Mouse (Mus musculus) macrophage (primary cell): Measurements from ENCODE around the gene 6030468B19Rik. TPM values are rescaled to one million over a fixed set of nuclear protein-coding genes. Genes with fewer than 3 reads are reported as not detected.
"Not testable (repeated sequence)": the region's sequence is repeated elsewhere in the genome, so short reads cannot be mapped to it uniquely, and the experiment has no call there.

ENCODE experiments used
- H3K27ac ChIP-seq: fragments of 350-480 bp; formaldehyde crosslinking; 2 replicates; pipeline ENCODE4 v1.9.0; 2021
- H3K36me3 ChIP-seq: fragments of 350-480 bp; formaldehyde crosslinking; 2 replicates; pipeline ENCODE4 v1.9.0; 2021; ENCODE audit errors: inconsistent target
- H3K4me3 ChIP-seq: fragments of 350-480 bp; formaldehyde crosslinking; 2 replicates; pipeline ENCODE4 v1.9.0; 2021; ENCODE audit errors: inconsistent target
- H3K79me2 ChIP-seq: fragments of 350-480 bp; formaldehyde crosslinking; 2 replicates; pipeline ENCODE4 v1.9.0; 2021; ENCODE audit errors: inconsistent target
- WGBS: methylation state at CpG from one replicate; pipeline ENCODE4 v1.1.7; 2026; ENCODE audit warnings: inconsistent platforms; ENCODE audit not compliant: missing documents; 5-methylcytosine and 5-hydroxymethylcytosine counted together
- polyA plus RNA-seq: library from polyadenylated mRNA; stranded (reverse); fragments of 250-400 nt; gene quantifications from 3 replicates; pipeline ENCODE4 v1.2.4, GENCODE M21; 2018; ENCODE audit warnings: inconsistent platforms

The 6030468B19Rik gene
- polyA plus RNA-seq, 1 experiment from 2014 or later, result not detected

- 78% methylated on average over 3 of the region's 3 CpGs for WGBS
- no peaks in the 10 kb centered on the region for H3K79me2 ChIP-seq
- no peak overlapping the region for H3K4me3 ChIP-seq
- no peaks in the 10 kb centered on the region for H3K36me3 ChIP-seq
- H3K27ac ChIP-seq, result peak overlapping the region; percentile 17; the same call in 1 of the 2 replicates
Observed at GRCm38 (mm10) chr11:117803166-117803688, 5.8 kb downstream of the 6030468B19Rik start.

GRCm38 (mm10) chr11:117806781-117807180 is 9.3 kb downstream of the 6030468B19Rik start:
- Histone ChIP-seq H3K36me3 (no peaks in the 10 kb centered on the region), H3K79me2 (peaks cover 20% of the 10 kb centered on the region), H3K27ac (no peak overlapping the region), H3K4me3 (no peak overlapping the region)
- WGBS, result 97% methylated on average over 6 of the region's 6 CpGs

GRCm38 (mm10) chr11:117809407-117810311 is 12.2 kb downstream of the 6030468B19Rik start, which contains the start of the genes Gm20708 and Syngr2:
Gm20708 (plus strand) TSS chr11:117809668.
Syngr2 (plus strand) TSS chr11:117809668.
- WGBS, result 2% methylated on average over 57 of the region's 75 CpGs
- Histone ChIP-seq H3K27ac (peak within 1 kb of the TSS; percentile 75), H3K36me3 (peaks cover 21% of the 10 kb centered on the region; the same call in 1 of the 2 replicates), H3K4me3 (peak within 1 kb of the TSS; percentile 95), H3K79me2 (peaks cover 48% of the 10 kb centered on the region)

- Histone ChIP-seq H3K27ac (peak overlapping the region; percentile 75), H3K79me2 (peaks cover 57% of the 10 kb centered on the region), H3K36me3 (peaks cover 26% of the 10 kb centered on the region; the same call in 1 of the 2 replicates), H3K4me3 (peak overlapping the region; percentile 95)
- under 1% methylated on average over 21 of the region's 21 CpGs for WGBS
Observed at GRCm38 (mm10) chr11:117810401-117811046, 13.1 kb downstream of the 6030468B19Rik start.

GRCm38 (mm10) chr11:117813867-117814266 is 16.4 kb downstream of the 6030468B19Rik start:
- WGBS, result 64% methylated on average over 5 of the region's 5 CpGs
- peaks cover 49% of the 10 kb centered on the region for H3K36me3 ChIP-seq
- H3K27ac ChIP-seq, result no peak overlapping the region
- H3K79me2 ChIP-seq, result peaks cover 91% of the 10 kb centered on the region
- no peak overlapping the region for H3K4me3 ChIP-seq

GRCm38 (mm10) chr11:117814704-117815366 is 17.4 kb downstream of the 6030468B19Rik start:
- H3K36me3 ChIP-seq, result peaks cover 55% of the 10 kb centered on the region
- no peak overlapping the region for H3K4me3 ChIP-seq
- 57% methylated on average over 6 of the region's 6 CpGs for WGBS
- no peak overlapping the region for H3K27ac ChIP-seq
- peaks cover 100% of the 10 kb centered on the region for H3K79me2 ChIP-seq

- H3K27ac ChIP-seq, result not testable (repeated sequence)
- peaks cover 55% of the 10 kb centered on the region for H3K36me3 ChIP-seq
Observed at GRCm38 (mm10) chr11:117815850-117816249, 18.4 kb downstream of the 6030468B19Rik start.

GRCm38 (mm10) chr11:117816389-117816996 is 19.0 kb downstream of the 6030468B19Rik start:
- no peak overlapping the region for H3K4me3 ChIP-seq
- H3K79me2 ChIP-seq, result peaks cover 100% of the 10 kb centered on the region
- peaks cover 55% of the 10 kb centered on the region for H3K36me3 ChIP-seq
- WGBS, result 92% methylated on average over 9 of the region's 13 CpGs
- H3K27ac ChIP-seq, result no peak overlapping the region

More at GRCm38 (mm10) chr11:117815850-117816249, 18.4 kb downstream of the 6030468B19Rik start:
- WGBS, result 94% methylated on average over 6 of the region's 9 CpGs
- H3K4me3 ChIP-seq, result not testable (repeated sequence)
- peaks cover 100% of the 10 kb centered on the region for H3K79me2 ChIP-seq

GRCm38 (mm10) chr11:117819095-117819494 is 21.6 kb downstream of the 6030468B19Rik start:
- H3K27ac ChIP-seq, result no peak overlapping the region
- H3K36me3 ChIP-seq, result peaks cover 40% of the 10 kb centered on the region
- 88% methylated on average over 8 of the region's 8 CpGs for WGBS
- peaks cover 100% of the 10 kb centered on the region for H3K79me2 ChIP-seq
- H3K4me3 ChIP-seq, result no peak overlapping the region

GRCm38 (mm10) chr11:117820173-117820572 is 22.7 kb downstream of the 6030468B19Rik start:
- peaks cover 30% of the 10 kb centered on the region for H3K36me3 ChIP-seq
- WGBS, result 96% methylated on average over 7 of the region's 7 CpGs

GRCm38 (mm10) chr11:117821868-117822267 is 24.4 kb downstream of the 6030468B19Rik start:
- H3K79me2 ChIP-seq, result peaks cover 81% of the 10 kb centered on the region
- WGBS, result 88% methylated on average over 9 of the region's 9 CpGs
- peaks cover 26% of the 10 kb centered on the region for H3K36me3 ChIP-seq
- H3K27ac ChIP-seq, result no peak overlapping the region
- H3K4me3 ChIP-seq, result no peak overlapping the region

More at GRCm38 (mm10) chr11:117820173-117820572, 22.7 kb downstream of the 6030468B19Rik start:
- Histone ChIP-seq H3K4me3 (no peak overlapping the region), H3K79me2 (peaks cover 96% of the 10 kb centered on the region), H3K27ac (no peak overlapping the region)

- no peak overlapping the region for H3K27ac ChIP-seq
- 97% methylated on average over 7 of the region's 7 CpGs for WGBS
- H3K36me3 ChIP-seq, result peaks cover 17% of the 10 kb centered on the region
- H3K79me2 ChIP-seq, result peaks cover 72% of the 10 kb centered on the region
- H3K4me3 ChIP-seq, result no peak overlapping the region
Observed at GRCm38 (mm10) chr11:117822728-117823241, 25.3 kb downstream of the 6030468B19Rik start.

GRCm38 (mm10) chr11:117823411-117823810 is 26.0 kb downstream of the 6030468B19Rik start:
- peaks cover 66% of the 10 kb centered on the region for H3K79me2 ChIP-seq
- peak overlapping the region; percentile 87; the same call in 1 of the 2 replicates for H3K27ac ChIP-seq
- 90% methylated on average over 6 of the region's 6 CpGs for WGBS
- no peak overlapping the region for H3K4me3 ChIP-seq
- H3K36me3 ChIP-seq, result peaks cover 10% of the 10 kb centered on the region; the same call in 1 of the 2 replicates
